Mouse (Mus musculus) adrenal gland, adult 8-10 months (tissue): Measurements from ENCODE around the gene Unk. TPM values are rescaled to one million over a fixed set of nuclear protein-coding genes. Genes with fewer than 3 reads are reported as not detected.
"Not testable (repeated sequence)": the region's sequence is repeated elsewhere in the genome, so short reads cannot be mapped to it uniquely, and the experiment has no call there.

Source experiments
- DNase-seq: peaks from one replicate; pipeline ENCODE4 v3.0.0; 2022
- total RNA-seq, 4 experiments: library from RNA; stranded (reverse); gene quantifications; 2 replicates each; pipeline ENCODE4 v1.2.4; 2022

Unk gene
- total RNA-seq, 4 experiments from 2014 or later: 19.7 to 45.2 (median 29.6) TPM

DNA sequence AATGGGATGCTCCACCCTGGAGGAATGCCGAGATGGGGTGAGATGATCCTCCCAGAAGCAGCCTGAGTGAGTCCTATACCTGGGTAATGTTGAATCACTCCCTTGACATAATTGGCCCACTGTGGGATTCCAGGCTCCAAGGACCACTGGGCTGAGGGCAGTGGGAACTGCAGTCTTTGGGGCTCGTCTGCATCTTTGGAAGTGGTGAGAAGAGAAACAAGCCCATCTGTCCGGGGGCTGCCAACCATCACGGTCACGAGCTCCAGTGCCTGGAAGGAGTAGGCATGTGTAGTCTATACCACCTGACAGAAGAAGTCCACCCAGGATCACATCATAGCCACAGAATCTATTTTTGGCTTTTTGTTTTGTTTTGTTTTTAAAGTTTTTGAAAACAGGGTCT, 19.2 kb upstream of the Unk start:
- no peak for DNase-seq

DNA sequence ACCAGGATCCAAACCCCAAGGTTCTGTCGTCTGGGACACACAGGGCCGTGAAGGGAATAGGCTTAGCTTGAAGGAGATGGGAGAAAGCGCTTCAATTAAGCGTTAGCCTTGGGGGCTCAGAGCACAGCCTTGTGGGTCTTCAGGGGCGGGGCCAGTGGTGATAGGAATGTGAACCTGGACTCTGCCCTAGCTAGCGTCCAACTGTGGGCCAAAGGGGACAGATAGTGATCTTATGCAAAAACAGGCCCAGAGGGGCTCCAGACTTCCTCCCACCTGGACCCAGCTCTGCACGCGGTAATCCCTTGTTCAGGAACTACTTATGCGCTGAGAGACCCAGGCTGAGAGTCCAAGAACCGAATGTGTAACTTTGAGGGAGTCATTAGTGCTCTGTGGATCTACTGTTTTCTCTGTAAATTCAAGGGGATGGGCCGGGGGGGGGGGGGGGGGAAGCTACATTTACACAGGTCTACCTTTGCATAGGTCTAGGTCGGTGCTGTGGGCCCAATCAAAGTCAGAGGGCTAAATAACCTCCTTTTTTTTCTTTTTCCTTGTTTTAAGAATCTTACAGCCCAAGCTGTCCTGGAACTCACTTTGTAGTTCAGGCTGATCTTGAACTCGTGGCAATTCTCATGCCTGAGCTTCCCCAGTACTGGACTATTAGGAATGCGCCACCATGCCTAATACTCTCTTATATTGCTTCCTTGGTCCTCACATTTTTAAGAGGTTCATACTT, 18.4 kb upstream of the Unk start:
- DNase-seq: no peak

DNA sequence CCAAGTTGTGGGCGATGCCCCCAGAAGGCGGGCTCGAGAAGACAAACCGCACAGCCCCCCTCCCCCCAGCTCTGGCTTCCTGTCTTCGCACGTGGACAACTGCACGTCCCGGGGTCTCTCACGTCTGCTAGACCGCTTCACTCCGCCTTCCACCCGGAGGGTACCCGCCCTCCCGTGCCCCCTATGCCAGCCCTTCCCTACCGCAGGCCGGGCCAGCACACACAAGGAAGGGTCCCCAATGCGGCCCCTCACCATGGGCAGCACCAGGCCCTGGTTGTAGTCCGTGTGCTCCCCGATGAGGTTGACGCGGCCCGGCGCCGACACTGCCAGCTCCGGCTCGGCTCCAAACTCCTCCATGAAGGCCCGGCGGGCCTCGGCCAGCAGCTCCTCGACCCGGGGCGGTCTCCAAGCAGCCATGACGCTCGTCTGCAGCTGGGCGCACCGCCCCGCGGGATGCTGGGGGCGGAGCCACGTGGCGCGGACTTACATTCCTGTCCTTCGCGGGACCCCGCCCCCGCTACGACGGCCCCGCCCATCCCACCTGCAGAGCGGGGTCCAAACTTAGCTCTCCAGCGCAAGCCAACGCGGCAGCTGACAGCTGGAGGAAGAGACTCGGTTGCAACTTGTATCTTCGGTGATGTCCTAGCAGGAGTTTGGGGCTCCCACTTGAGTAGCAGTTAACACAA, 17.7 kb upstream of the Unk start, which contains the start of gene Galk1:
TSS of gene Galk1 (minus strand) at position 458 of the 686 bp plus-strand sequence.
- peak; percentile 86 for DNase-seq

DNA sequence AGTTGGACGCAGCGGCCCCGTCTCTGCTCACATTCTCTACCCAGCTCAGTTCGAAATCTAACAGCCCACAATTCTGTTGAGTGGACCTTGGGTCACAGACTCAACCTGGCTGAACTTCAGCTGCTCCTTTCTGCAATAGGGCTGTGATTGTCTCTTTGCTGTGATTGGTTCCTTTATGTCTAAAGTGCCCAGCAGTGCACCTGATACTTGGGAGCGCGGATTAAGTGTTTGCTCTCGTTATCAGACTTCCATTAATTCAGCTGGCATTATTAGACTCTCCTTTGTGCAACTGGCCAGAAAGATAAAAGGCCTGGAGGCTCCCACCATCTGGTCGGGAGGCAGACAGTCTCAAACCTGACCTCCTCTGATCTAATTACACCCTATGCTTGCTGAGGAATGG, 15.3 kb upstream of the Unk start:
- no peak for DNase-seq

DNA sequence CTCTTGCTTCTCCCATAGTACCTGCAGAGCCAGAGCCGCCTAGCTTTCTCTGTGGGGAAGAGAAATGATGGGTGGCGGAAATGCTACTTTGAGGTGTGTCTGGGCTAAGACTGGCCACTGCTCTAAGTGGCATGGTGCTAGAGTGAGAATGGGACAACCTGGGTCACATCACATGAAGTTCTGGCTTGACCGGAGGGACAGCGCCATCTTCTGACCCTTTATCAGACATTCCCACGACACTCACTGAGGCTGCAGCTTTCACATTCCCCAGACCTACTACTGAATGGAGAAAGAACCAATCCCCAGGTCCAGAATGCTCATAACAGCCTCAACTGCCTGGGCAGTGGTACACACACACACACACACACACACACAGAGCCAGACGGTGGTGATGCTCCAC, 12.0 kb upstream of the Unk start:
- no peak for DNase-seq

DNA sequence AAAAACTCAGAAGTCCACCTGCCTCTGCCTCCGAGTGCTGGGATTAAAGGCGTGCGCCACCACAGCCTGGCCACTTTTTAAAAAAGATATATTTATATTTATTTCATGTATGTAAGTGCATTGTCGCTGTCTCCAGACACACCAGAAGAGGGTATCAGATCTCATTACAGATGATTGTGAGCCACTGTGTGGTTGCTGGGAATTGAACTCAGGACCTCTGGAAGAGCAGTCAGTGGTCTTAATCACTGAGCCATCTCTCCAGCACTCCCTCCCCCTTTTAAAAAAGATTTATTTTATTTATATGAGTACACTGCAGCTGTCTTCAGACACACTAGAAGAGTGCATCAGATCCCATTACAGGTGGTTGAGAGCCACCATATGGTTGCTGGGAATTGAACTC, 11.3 kb upstream of the Unk start:
- not testable (repeated sequence) for DNase-seq

DNA sequence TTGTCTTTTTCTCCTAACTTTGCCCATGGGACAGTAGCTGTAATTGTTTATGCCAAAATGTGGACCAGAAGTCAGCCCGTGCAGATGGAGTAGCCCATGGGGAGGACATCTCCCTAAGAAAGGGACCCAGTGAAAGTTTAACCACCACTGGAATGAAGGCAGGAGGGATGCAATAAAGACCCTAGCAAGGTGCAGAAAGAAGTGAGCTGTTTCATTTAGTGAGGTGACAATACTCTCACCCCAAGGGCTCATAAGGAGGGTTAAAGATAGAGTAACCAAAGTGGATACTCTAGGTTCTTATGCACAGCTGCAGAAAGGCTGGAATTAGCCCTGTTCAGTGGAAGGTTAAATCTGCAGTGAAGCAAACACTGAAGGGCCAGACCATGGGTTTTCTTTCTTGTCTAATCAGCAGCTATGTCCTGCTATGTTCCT, 10.7 kb upstream of the Unk start:
- DNase-seq: no peak

DNA sequence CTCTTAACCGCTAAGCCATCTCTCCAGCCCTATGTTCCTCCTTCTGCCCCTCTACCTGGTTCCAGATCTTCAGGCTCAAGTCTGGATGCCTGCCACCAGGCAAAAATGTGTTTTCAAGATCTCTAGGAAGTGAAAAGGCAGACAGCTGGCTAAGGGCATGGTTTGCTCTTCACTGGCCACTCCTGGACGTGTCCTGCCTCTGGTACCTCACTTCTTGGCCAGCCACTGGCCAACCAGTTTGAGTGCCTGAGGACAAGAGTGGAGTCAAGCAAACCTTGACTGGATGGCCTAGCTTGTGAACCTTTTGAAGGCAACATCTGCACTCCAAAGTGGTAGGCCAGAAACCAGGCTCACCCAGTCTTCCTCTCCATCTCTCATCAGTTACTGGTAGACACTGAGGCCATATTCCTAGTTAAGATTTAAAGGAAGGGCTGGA, 10.1 kb upstream of the Unk start:
- no peak for DNase-seq

DNA sequence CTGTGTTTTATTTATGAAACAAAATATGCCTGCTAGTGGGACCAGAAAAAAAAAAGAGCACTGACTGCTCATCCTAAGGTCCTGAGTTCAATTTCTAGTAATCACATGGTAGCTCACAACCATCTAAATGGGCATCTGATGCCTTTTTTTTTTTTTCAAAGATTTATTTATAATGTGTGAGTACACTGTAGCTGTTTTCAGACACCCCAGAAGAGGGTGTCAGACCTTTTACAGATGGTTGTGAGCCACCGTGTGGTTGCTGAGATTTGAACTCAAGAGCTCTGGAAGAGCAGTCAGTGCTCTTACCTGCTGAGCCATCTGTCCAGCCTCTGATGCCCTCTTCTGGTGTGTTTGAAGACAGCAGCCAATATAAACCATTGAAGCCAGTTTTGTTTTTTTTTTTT, 9.6 kb upstream of the Unk start:
- DNase-seq: no peak

DNA sequence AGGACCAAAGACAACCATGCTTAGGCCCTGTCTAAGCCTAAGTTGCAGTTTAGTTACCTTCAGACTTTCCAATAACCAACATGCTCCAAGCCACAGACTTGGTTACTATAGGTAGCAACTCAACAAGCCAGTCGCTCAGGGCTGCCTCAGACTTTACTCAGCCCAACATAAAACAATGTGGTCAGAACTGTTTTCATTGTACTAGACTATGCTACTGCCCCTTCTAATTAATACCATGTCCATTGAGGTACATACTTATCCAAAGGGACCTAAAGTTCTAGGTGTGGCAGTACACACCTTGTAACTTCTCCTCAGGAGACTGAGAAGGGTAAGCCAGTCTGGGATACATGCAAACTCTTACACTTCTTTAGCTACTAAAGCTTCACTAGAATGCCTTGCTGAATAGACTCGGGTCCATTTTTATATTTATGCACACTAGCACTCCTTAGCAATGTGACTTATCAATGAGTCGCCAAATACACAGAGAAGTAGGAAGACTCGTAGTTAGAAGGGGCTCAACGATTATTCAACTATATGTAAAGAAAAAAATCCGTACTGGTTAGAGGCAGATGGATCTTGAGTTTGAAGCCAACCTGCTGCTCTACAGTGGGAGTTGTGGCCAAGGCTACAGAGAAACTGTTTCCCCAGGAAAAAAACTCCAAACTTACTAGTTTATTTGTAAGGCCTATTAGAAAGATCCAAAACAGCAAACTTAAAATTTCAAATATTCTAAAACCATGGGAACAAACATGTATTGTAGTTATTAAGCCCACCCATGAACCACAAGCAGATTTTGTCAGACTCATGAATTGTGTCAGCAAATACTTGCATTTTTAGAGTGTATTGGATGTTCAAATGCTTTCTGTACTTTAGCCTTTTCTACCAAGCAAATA, 8.5 kb upstream of the Unk start:
- no peak for DNase-seq

DNA sequence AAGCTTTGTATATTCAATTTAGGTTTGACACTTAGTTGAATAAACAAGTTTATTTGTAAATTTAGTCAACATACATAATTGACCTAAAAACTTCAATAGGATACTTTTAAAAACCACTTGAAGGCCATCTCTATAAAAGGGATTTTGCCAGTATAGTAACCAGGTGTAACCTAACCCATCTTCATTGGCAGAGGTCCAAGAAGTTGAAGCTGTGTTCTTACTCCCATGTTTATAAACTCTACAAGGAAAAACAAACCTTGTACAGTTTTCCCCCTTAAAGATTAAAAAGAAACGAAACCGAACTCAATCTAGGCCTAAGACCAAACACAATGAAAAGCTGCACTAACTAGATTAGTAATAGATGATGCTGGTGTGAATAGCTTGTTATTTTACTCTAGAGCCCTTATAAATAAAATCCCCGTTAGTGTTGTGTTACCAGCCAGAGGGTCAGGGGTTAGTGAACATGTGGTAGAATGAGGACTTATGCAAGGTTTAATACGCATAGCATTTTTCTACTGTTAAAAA, 7.8 kb upstream of the Unk start:
- DNase-seq: no peak

DNA sequence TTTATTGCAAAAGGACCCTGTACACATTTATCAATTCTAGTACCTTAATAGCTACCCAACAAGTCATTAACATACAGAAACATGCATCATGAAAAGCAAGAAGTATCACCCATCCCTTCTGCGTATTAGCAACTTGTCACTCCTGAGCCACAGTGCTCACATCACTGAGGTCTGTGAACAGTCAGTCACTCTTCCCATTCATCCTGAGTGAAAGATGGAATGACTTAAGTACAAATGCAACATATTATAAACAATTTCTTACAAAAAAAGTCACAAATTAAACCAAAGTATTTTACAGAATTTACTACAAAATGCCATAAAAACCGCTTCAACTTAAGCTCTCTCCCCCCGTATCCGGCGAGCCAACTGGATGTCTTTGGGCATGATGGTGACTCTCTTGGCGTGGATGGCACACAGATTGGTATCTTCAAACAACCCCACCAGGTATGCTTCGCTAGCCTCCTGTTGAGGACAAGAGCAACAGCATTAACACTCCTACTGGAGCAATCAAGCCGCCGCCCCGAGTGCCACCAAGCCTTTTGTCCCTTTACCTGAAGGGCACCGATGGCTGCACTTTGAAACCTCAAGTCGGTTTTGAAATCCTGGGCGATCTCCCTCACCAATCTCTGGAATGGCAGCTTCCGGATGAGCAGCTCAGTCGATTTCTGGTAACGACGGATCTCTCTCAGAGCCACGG, 6.9 kb upstream of the Unk start:
- not testable (repeated sequence) for DNase-seq

DNA sequence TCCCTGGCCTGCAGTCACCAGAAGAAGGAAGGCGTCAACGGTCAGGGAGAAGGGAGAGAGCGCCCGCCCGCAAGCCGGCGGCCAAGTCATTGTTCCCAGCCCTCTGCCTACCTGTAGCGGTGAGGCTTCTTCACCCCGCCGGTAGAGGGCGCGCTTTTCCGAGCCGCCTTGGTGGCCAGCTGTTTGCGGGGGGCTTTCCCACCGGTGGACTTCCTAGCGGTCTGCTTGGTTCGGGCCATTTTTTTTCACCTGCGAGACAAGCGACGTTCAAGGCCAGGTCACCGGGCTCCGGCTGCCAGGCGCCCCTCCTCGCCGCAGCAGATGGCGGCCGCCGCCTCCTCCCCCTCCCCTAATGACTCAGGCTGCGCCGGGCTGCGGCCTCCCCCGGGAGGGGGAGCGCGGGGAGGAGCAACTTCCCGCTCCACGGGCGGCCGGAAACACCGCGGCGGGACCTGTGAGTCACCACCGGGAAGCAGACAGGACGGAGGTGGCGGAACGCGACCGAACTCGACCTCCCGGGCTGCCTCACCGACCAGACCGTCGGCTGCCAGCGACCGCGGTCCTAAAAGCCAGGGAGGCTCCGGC, 6.3 kb upstream of the Unk start:
- DNase-seq: peak; percentile 89

DNA sequence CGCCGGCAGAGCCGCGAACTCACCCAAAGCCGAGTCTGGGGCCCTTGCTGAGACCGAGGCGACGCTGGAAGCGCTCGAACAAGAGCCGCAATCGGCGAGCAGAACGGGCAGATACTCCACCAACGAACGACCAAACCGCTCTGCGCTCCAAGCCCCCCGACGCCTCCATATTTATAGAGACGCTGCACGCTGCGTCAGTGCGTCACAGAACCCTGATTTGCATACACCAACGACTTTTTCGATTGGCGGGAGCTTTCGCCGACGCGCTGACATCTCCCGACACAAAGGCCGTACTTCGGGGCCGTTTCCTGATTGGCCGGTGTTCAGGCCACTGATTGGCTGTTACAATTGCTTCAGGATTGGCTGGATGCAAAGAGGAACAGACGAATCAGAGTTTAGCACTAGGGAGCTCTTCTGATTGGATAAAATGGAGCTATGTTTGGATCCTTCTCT, 5.7 kb upstream of the Unk start:
- DNase-seq: peak; percentile 98

DNA sequence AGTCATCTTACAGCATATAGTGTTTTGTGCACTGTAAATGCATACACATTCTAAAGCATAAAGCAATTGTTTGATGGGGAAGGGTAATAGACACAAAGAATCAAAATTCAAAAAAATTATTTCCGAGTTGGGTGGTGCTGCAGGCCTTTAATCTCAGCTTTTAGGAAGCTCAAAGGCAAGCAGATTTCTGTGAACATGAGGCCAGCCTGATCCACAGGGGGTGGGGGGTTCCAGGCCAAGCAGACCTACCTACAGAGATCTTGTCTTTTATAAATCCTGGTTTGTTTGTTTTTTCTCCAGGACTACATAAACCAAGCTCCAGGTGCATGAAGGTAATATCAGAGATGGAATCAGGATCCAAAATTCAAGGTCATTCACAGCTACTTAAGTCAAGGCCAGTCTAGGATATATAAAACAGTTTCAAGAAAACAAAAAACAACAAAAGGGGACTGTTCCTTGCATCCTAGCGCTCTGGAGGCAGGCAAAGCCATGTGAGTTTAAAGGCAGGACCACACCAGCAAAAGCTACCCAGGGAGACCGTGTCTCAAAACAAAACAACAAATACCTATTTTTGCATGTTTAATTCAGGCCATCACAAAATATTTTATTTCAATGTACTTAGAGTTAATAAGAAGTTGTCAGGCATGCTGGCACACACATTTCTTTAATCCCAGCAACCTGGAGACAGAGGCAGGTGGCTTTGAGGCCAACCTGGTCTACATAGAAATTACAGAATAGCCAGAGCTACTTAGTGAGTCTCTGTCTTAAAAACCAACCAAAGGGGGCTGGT, 4.9 kb upstream of the Unk start:
- no peak for DNase-seq

DNA sequence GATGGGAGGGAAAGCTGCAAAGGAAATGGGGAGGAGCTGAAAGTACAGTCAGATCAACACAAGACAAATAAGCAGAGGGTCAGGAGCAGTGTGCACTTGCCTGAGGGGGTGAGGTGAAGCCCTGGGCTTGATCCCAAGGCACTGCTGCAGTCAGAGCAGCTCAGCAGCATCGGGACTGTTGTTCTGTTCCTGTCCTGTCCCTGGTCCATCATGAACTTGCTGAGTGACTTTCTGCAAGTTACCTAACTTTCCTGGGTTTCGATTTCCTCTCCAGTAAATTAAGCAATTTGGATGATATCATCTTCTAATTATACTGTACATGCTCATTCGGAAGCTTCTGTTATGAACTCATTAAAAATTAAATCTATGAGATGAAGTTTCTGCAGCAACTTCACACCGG, 2.4 kb upstream of the Unk start, which contains the start of gene H3f3b:
TSS of gene H3f3b (minus strand) at position 207 of the 400 bp plus-strand sequence.
- no peak for DNase-seq

DNA sequence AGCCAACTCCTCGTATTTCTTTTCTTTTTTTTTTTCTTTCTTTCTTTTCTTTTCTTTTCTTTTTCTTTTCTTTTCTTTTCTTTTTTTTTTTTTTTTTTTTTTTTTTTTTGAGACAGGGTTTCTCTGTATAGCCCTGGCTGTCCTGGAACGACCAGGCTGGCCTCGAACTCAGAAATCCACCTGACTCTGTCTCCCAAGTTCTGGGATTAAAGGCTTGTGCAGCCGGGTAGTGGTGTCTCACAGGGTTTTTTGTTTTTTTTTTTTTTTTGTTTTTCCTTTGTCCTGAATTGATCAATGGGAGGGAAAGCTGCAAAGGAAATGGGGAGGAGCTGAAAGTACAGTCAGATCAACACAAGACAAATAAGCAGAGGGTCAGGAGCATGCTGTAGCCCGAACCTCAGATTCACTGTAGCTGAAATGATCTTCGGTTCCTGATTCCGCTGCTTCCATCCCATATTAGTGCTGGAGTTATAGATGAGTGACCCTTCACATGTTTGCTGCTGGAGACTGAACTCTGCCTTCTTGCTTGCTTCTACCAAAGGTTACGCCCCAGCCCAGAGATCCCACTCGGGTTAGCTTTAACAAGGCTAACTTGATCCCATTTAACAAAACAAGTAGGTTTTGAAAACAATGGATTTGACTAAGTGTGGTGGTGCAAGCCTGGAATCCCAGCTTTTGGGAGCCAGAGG, 1.8 kb upstream of the Unk start:
- DNase-seq: no peak

DNA sequence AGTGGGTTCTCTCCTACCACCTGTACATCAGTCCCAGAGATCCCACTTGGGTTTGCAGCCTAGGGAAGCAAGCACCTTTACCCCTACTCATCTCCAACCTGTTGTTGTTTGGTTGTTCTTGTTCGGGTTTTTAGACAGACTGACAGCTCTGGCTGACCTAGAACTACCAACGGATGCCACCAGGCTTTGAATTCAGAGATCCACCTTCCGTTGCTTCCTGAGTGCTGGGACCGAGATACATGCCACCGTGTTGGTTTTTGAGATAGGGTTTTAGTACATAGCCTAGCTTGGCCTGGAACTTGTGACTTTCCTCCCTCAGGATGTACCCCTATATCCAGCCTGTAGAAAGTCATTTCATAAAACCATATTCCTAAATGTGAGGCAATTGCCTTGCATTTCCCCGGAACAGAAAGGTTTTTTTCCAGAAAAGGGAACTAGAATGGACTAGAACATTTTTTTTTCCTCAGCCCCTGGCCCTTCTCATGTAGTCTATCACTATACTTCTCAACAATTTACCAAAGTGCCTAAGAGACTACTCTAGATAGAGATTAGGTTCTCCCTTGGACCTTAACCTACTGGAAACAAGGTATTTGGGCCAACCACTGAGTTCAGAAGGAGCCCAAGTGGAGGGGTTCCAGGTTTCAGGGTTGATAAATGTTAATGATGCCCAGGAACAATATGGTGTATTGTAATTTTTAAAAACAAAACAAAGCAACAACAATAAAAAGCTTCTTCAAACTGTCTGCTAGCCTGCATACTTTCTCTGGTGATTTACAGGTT, 846 bp upstream of the Unk start:
- DNase-seq: no peak
